Mouse (Mus musculus) hindbrain, embryonic 10.5 days (tissue): ENCODE data around the gene Lsm14b. TPM values are rescaled to one million over a fixed set of nuclear protein-coding genes. Genes with fewer than 3 reads are reported as not detected.

Experiments
- DNase-seq: peaks from one replicate; pipeline ENCODE4 v3.0.0-alpha.2; 2017; ENCODE audit warnings: low spot score
- H3K27ac ChIP-seq: fragments of 300-500 bp; sonication (generic); 2 replicates; pipeline ENCODE4 v1.5.1; 2016; ENCODE audit warnings: mild to moderate bottlenecking, moderate library complexity
- H3K27me3 ChIP-seq: fragments of 300-500 bp; sonication (generic); 2 replicates; pipeline ENCODE4 v1.6.1; 2016; ENCODE audit warnings: mild to moderate bottlenecking; ENCODE audit not compliant: poor library complexity, insufficient read depth, severe bottlenecking
- H3K36me3 ChIP-seq: fragments of 300-500 bp; sonication (generic); 2 replicates; pipeline ENCODE4 v1.6.1; 2016; ENCODE audit warnings: mild to moderate bottlenecking, moderate library complexity
- H3K4me1 ChIP-seq: fragments of 300-500 bp; sonication (generic); replicated peaks from 2 replicates; pipeline ENCODE4 v1.6.1; 2016; ENCODE audit warnings: mild to moderate bottlenecking
- H3K4me3 ChIP-seq: fragments of 300-500 bp; sonication (generic); 2 replicates; pipeline ENCODE4 v1.5.1; 2016; ENCODE audit warnings: mild to moderate bottlenecking, moderate library complexity
- H3K9me3 ChIP-seq: fragments of 300-500 bp; sonication (generic); 2 replicates; pipeline ENCODE4 v1.6.1; 2016; ENCODE audit warnings: mild to moderate bottlenecking, moderate library complexity
- WGBS: fragments of 180-500 bp; shearing (Covaris S2); methylation state at CpG from one replicate; pipeline ENCODE4 v1.1.7; 2016; 5-methylcytosine and 5-hydroxymethylcytosine counted together
- polyA plus RNA-seq: library from polyadenylated mRNA; unstranded; fragments of >200 nt; fragmentation: Nextera tagmentation; extraction: Ambion mirVana; gene quantifications from 2 replicates; pipeline ENCODE4 v1.2.1, GENCODE M21; 2016

Gene Lsm14b
- polyA plus RNA-seq, result 9.4 and 12.9 TPM in 2 replicates

GRCm38 (mm10) chr2:180024401-180025098, at the start of gene Lsm14b:
Gene Lsm14b, plus strand, starts transcription at chr2:180024987.
- under 1% methylated on average over 78 of the region's 80 CpGs for WGBS
- Histone ChIP-seq H3K36me3 (peaks cover 31% of the 10 kb centered on the region), H3K27me3 (peaks cover 33% of the 10 kb centered on the region), H3K4me3 (peak within 1 kb of the TSS; percentile 99), H3K9me3 (no peaks in the 10 kb centered on the region), H3K27ac (peak within 1 kb of the TSS; percentile 98), H3K4me1 (peaks cover 45% of the 10 kb centered on the region)
- DNase-seq, result peak; percentile 99

GRCm38 (mm10) chr2:179975851-179976250, 48.9 kb upstream of the Lsm14b start:
- no peak for DNase-seq

GRCm38 (mm10) chr2:179976295-179976627, 48.5 kb upstream of the Lsm14b start:
- 4% methylated on average over 54 of the region's 54 CpGs for WGBS
- no peak for DNase-seq
- H3K9me3 ChIP-seq, result no peaks in the 10 kb centered on the region
- peaks cover 51% of the 10 kb centered on the region for H3K4me1 ChIP-seq
- no peaks in the 10 kb centered on the region for H3K36me3 ChIP-seq
- peak overlapping the region; percentile 84 for H3K4me3 ChIP-seq
- peak overlapping the region; percentile 97 for H3K27ac ChIP-seq
- H3K27me3 ChIP-seq, result no peaks in the 10 kb centered on the region; the same call in 1 of the 2 replicates

More at GRCm38 (mm10) chr2:179975851-179976250, 48.9 kb upstream of the Lsm14b start:
- Histone ChIP-seq H3K27ac (peak overlapping the region; percentile 97), H3K4me1 (peaks cover 54% of the 10 kb centered on the region), H3K27me3 (no peaks in the 10 kb centered on the region; the same call in 1 of the 2 replicates), H3K4me3 (peak overlapping the region; percentile 84), H3K36me3 (no peaks in the 10 kb centered on the region), H3K9me3 (no peaks in the 10 kb centered on the region)
- 22% methylated on average over 82 of the region's 82 CpGs for WGBS

DNA sequence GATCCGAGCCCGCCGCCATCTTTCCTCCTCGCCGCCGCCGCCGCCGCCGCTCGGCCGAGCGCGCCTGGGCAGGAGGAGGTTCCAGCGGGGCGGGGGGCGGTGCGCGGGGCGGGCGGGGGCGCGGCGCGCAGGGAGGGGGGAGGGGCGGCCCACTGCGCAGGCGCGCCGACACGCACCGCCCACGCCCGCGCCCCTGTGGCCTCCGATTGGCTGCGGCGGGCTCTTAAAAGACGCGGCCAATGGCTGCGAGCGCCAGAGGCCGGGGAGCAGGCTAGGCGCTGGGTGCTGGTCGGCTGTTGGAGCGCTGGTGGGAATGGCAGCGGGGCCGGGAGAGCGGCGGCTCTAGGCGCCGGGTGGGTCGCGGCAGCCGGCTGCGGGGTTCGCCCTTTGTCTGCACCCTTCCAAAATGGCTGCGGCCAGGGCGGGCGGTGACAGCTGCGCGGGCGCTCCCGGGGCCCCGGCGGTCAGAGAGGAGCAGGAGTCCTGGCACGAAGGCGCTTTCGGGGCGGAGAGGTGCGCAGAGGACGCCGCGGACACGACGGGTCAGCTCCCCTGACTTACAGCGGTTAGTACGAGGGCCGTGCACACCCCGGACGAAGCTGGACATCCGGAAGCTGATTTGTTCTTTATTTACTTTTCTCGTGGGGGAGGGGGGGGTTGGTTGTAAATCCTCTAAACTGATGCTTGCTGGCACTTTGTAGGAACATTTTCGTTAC, 48.0 kb upstream of the Lsm14b start, which contains the start of gene Taf4:
Gene Taf4, minus strand, starts transcription at position 19 of the 716 bp plus-strand sequence.
- Histone ChIP-seq H3K27ac (peak within 1 kb of the TSS; percentile 97), H3K36me3 (no peaks in the 10 kb centered on the region), H3K9me3 (no peaks in the 10 kb centered on the region), H3K4me1 (peaks cover 46% of the 10 kb centered on the region), H3K27me3 (no peaks in the 10 kb centered on the region; the same call in 1 of the 2 replicates), H3K4me3 (peak within 1 kb of the TSS; percentile 84)
- under 1% methylated on average over 73 of the region's 84 CpGs for WGBS
- DNase-seq, result peak; percentile 93

- Histone ChIP-seq H3K27me3 (no peaks in the 10 kb centered on the region; the same call in 1 of the 2 replicates), H3K27ac (peak overlapping the region; percentile 97), H3K36me3 (no peaks in the 10 kb centered on the region), H3K4me1 (peaks cover 39% of the 10 kb centered on the region), H3K9me3 (no peaks in the 10 kb centered on the region), H3K4me3 (peak overlapping the region; percentile 84)
- DNase-seq, result no peak
- WGBS, result 9% methylated on average over 10 of the region's 10 CpGs
These were observed 47.3 kb upstream of the Lsm14b start for GRCm38 (mm10) chr2:179977344-179978025.

- DNase-seq, result no peak
- Histone ChIP-seq H3K9me3 (no peaks in the 10 kb centered on the region), H3K4me1 (peaks cover 32% of the 10 kb centered on the region), H3K36me3 (no peaks in the 10 kb centered on the region), H3K27ac (no peak overlapping the region), H3K27me3 (no peaks in the 10 kb centered on the region; the same call in 1 of the 2 replicates), H3K4me3 (0 out of 2 replicates have a peak overlapping the region, but pooled peaks have one; percentile 84)
- 80% methylated on average over 3 of the region's 3 CpGs for WGBS
These were observed 46.5 kb upstream of the Lsm14b start for GRCm38 (mm10) chr2:179978250-179978649.

DNA sequence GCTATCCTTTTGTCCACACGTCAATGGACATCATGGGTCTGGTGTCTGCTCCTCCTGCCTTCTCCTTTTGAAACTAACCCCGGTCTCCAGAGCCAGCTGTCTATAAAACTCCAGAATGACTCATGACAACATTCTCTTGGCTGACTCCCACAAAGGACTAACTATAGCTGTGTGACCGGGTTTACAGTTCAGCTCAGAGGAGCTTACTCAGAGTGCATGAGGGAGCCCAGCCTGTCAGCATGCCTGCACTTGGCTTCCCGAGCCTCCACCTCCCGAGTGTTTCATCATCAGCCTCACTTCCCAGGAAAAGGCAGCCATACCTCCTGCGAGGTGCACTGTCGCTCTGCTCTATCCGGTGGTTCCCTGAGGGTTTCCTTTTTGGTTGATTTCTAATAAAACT, 45.0 kb upstream of the Lsm14b start:
- no peak for DNase-seq
- Histone ChIP-seq H3K27me3 (no peaks in the 10 kb centered on the region; the same call in 1 of the 2 replicates), H3K4me1 (peaks cover 19% of the 10 kb centered on the region), H3K36me3 (no peaks in the 10 kb centered on the region), H3K27ac (no peak overlapping the region), H3K9me3 (no peaks in the 10 kb centered on the region), H3K4me3 (no peak overlapping the region)
- WGBS, result 70% methylated on average over 8 of the region's 8 CpGs

- H3K27ac ChIP-seq, result no peak overlapping the region
- WGBS, result 62% methylated on average over 4 of the region's 4 CpGs
- H3K36me3 ChIP-seq, result no peaks in the 10 kb centered on the region
- H3K4me1 ChIP-seq, result peaks cover 20% of the 10 kb centered on the region
- DNase-seq, result no peak
- H3K27me3 ChIP-seq, result no peaks in the 10 kb centered on the region; the same call in 1 of the 2 replicates
- no peaks in the 10 kb centered on the region for H3K9me3 ChIP-seq
- H3K4me3 ChIP-seq, result no peak overlapping the region
These were observed 44.2 kb upstream of the Lsm14b start for GRCm38 (mm10) chr2:179980616-179981015.

- Histone ChIP-seq H3K4me1 (peaks cover 21% of the 10 kb centered on the region), H3K4me3 (no peak overlapping the region), H3K36me3 (no peaks in the 10 kb centered on the region), H3K9me3 (no peaks in the 10 kb centered on the region), H3K27me3 (no peaks in the 10 kb centered on the region; the same call in 1 of the 2 replicates), H3K27ac (no peak overlapping the region)
- no peak for DNase-seq
- WGBS, result 89% methylated on average over 3 of the region's 3 CpGs
These were observed 42.1 kb upstream of the Lsm14b start for GRCm38 (mm10) chr2:179982715-179983114.

DNA sequence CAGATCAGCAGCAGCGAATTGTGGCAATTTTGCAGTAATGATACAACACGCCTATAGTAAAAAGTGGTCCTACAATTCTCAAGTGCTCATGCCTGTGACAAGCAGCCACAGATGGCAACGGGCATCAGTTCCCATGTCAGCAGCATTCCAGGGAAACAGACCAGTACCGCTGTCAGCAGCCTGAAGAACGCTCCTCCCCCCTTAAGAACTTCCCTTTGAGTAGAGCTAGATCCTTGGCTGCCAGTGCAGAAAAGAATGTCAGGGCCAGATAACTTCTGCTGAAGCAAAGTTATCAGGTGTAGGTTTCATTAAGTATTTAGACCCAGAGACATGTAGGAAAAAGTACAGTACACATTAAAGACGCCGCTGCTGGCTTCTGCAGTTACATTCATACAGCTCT, 40.0 kb upstream of the Lsm14b start:
- H3K4me3 ChIP-seq, result no peak overlapping the region
- H3K27ac ChIP-seq, result no peak overlapping the region
- 46% methylated on average over 7 of the region's 7 CpGs for WGBS
- H3K9me3 ChIP-seq, result no peaks in the 10 kb centered on the region
- H3K36me3 ChIP-seq, result no peaks in the 10 kb centered on the region
- H3K4me1 ChIP-seq, result peaks cover 14% of the 10 kb centered on the region
- DNase-seq, result no peak
- H3K27me3 ChIP-seq, result no peaks in the 10 kb centered on the region

- Histone ChIP-seq H3K9me3 (no peaks in the 10 kb centered on the region), H3K4me3 (no peak overlapping the region), H3K27me3 (no peaks in the 10 kb centered on the region), H3K27ac (no peak overlapping the region), H3K36me3 (no peaks in the 10 kb centered on the region), H3K4me1 (peaks cover 14% of the 10 kb centered on the region)
- DNase-seq, result no peak
- WGBS, result 75% methylated on average over 1 of the region's 1 CpGs
These were observed 39.1 kb upstream of the Lsm14b start for GRCm38 (mm10) chr2:179985695-179986094.

GRCm38 (mm10) chr2:179986437-179987022, 38.3 kb upstream of the Lsm14b start:
- H3K27ac ChIP-seq, result no peak overlapping the region
- no peak for DNase-seq
- H3K9me3 ChIP-seq, result no peaks in the 10 kb centered on the region
- H3K27me3 ChIP-seq, result no peaks in the 10 kb centered on the region
- H3K36me3 ChIP-seq, result no peaks in the 10 kb centered on the region
- 74% methylated on average over 10 of the region's 10 CpGs for WGBS
- H3K4me1 ChIP-seq, result peaks cover 14% of the 10 kb centered on the region
- no peak overlapping the region for H3K4me3 ChIP-seq
